Comparison of ENCODE assay signal across 11 mouse cellular contexts in the genomic region with DNA sequence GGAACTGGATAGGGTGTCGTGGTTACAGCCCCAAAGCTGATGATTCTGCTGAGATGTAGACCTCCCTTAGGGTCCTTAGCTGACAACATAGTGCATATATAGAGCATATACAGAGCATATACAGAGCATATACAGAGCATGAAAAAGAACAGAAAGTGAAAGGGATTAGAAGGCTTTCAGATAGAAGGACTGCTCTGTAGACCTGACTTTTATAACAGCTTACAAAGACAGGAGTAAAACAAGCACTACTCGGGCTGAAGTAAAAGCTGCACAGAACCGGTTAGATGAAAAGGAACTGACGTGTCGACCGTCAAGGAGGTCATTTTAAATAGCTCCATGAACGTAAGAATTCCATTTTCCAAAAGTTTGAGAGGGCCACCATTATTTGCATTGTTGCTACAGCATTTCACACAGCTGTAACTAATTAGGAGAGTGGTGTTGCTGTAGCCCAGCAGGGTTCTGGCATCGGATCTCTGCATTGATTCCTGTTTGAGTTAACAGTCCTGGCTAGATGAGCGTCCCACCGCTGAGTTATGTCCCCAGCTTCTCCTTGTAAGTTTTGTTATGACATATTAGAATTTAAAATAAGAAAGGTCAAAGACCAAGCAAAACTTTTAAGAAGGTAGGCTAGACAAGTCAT. TPM values are rescaled to one million over a fixed set of nuclear protein-coding genes. Genes with fewer than 3 reads are reported as not detected.
DNase-seq lines count a peak whose midpoint lies in the region; ATAC-seq and TF ChIP-seq lines count a peak whose summit lies in the region.
"Had no signal": no experiment of that assay in that cellular context is flagged by ENCODE, and none has a peak within 500 bp of the region (broad histone marks: within the 10 kb centered on the region; RNA-seq: fewer than 3 reads in every experiment).

No protein-coding gene starts in this region.

- peaks cover 98% of the 10 kb centered on the region for H3K36me3 ChIP-seq in liver, embryonic 12.5 days
- H3K36me3 ChIP-seq in embryonic facial prominence, embryonic 13.5 days, result peaks cover 51% of the 10 kb centered on the region
- H3K36me3 ChIP-seq in liver, postnatal 0 days (replicated peaks; ENCODE audit: insufficient read depth, low read length), result peaks cover 58% of the 10 kb centered on the region
- H3K36me3 ChIP-seq: lung, embryonic 15.5 days had no signal

- H3K4me2 ChIP-seq in liver, embryonic 12.5 days, result no peak overlapping the region
- no peak overlapping the region for H3K4me2 ChIP-seq in embryonic facial prominence, embryonic 13.5 days
- no peak overlapping the region for H3K4me2 ChIP-seq in liver, postnatal 0 days (ENCODE audit: low read depth, low read length)
- H3K4me2 ChIP-seq: lung, embryonic 15.5 days had no signal

- peak overlapping the region; percentile 8; the same call in 1 of the 2 replicates for H3K27ac ChIP-seq in liver, embryonic 12.5 days
- peak overlapping the region; percentile 48 for H3K27ac ChIP-seq in embryonic facial prominence, embryonic 13.5 days
- H3K27ac ChIP-seq in liver, postnatal 0 days (ENCODE audit: low read depth), result 0 out of 2 replicates have a peak overlapping the region, but pooled peaks have one; percentile 30
- H3K27ac ChIP-seq: lung, embryonic 15.5 days had no signal

- H3K4me3 ChIP-seq in liver, embryonic 12.5 days, result no peak overlapping the region
- H3K4me3 ChIP-seq in embryonic facial prominence, embryonic 13.5 days, result no peak overlapping the region
- no peak overlapping the region for H3K4me3 ChIP-seq in liver, postnatal 0 days (ENCODE audit: low read depth, low read length)
- H3K4me3 ChIP-seq: erythroblast, embryonic 14.5 days; lung, embryonic 15.5 days had no signal

- no peak for TF ChIP-seq CTCF in liver, postnatal 0 days (IDR thresholded peaks at IDR 0.05; ENCODE audit: low read depth)

- no peak for ATAC-seq in liver, embryonic 12.5 days
- peak; percentile 65 for ATAC-seq in activated CD4-positive, CD25-positive, alpha-beta regulatory T cell, adult 4 months
- ATAC-seq in embryonic facial prominence, embryonic 13.5 days (ENCODE audit: insufficient number of reproducible peaks, insufficient read depth, low FRiP score, low TSS enrichment, low read depth), result no peak
- no peak for ATAC-seq in liver, postnatal 0 days

- 85% methylated on average over 10 of the region's 10 CpGs for WGBS in liver, embryonic 12.5 days (ENCODE audit: insufficient replicate concordance)
- WGBS in embryonic facial prominence, embryonic 13.5 days, result 35% methylated on average over 10 of the region's 10 CpGs
- 85% methylated on average over 10 of the region's 10 CpGs for WGBS in liver, postnatal 0 days (ENCODE audit: insufficient replicate concordance)

- H3K9me3 ChIP-seq in liver, embryonic 12.5 days (replicated peaks), result no peaks in the 10 kb centered on the region
- no peaks in the 10 kb centered on the region for H3K9me3 ChIP-seq in embryonic facial prominence, embryonic 13.5 days
- no peaks in the 10 kb centered on the region for H3K9me3 ChIP-seq in liver, postnatal 0 days (ENCODE audit: low read length)
- H3K9me3 ChIP-seq: lung, embryonic 15.5 days had no signal

- H3K4me1 ChIP-seq in liver, embryonic 12.5 days, result peaks cover 57% of the 10 kb centered on the region
- peaks cover 27% of the 10 kb centered on the region for H3K4me1 ChIP-seq in embryonic facial prominence, embryonic 13.5 days
- peaks cover 8% of the 10 kb centered on the region for H3K4me1 ChIP-seq in liver, postnatal 0 days (ENCODE audit: insufficient read depth)

- no peaks in the 10 kb centered on the region for H3K27me3 ChIP-seq in liver, embryonic 12.5 days (replicated peaks)
- no peaks in the 10 kb centered on the region for H3K27me3 ChIP-seq in embryonic facial prominence, embryonic 13.5 days
- H3K27me3 ChIP-seq in liver, postnatal 0 days (ENCODE audit: insufficient read depth, low read length), result no peaks in the 10 kb centered on the region
- H3K27me3 ChIP-seq: lung, embryonic 15.5 days had no signal

- DNase-seq in liver, result no peak
- no peak for DNase-seq in liver, postnatal 0 days
- DNase-seq in lung, postnatal 25 days (ENCODE audit: low spot score), result no peak
- no peak for DNase-seq in cerebellum, adult 8-10 months
- DNase-seq in spleen, adult 18-20 months, result no peak
- DNase-seq: kidney, adult 9 months had no signal

- no peak overlapping the region for H3K9ac ChIP-seq in liver, embryonic 12.5 days
- no peak overlapping the region for H3K9ac ChIP-seq in embryonic facial prominence, embryonic 13.5 days
- H3K9ac ChIP-seq in liver, postnatal 0 days (replicated peaks), result no peak overlapping the region
- H3K9ac ChIP-seq: lung, embryonic 15.5 days had no signal

- no peak for TF ChIP-seq EP300 in liver, postnatal 0 days (IDR thresholded peaks at IDR 0.05; ENCODE audit: low read depth)

RNA-seq across cellular contexts. Expression of gene Rnf145, which starts 20.6 kb away (rescaled TPM):
- 64.7 and 71.1 TPM in 2 replicates for polyA plus RNA-seq in liver, embryonic 12.5 days (2016; fragmentation: Nextera tagmentation; extraction: Ambion mirVana)
- 10 to 100 TPM; 45.3 to 60.4 TPM for polyA plus RNA-seq in activated CD4-positive, CD25-positive, alpha-beta regulatory T cell, adult 4 months (2017; shearing (Covaris generic))
- polyA plus RNA-seq in embryonic facial prominence, embryonic 13.5 days (2015; fragmentation: Nextera tagmentation; extraction: Ambion mirVana), result 73.6 and 78.2 TPM in 2 replicates
- 31.9 and 32.7 TPM in 2 replicates for polyA plus RNA-seq in liver, postnatal 0 days (2015; fragmentation: Nextera tagmentation; extraction: Ambion mirVana)
